Mouse (Mus musculus) neural tube, embryonic 10.5 days (tissue): ENCODE data around the gene N4bp1.

ENCODE experiments used
- DNase-seq: peaks from one replicate; pipeline ENCODE4 v3.0.0-alpha.2; 2017; ENCODE audit warnings: low spot score; ENCODE audit errors: extremely low spot score

Gene N4bp1

DNA sequence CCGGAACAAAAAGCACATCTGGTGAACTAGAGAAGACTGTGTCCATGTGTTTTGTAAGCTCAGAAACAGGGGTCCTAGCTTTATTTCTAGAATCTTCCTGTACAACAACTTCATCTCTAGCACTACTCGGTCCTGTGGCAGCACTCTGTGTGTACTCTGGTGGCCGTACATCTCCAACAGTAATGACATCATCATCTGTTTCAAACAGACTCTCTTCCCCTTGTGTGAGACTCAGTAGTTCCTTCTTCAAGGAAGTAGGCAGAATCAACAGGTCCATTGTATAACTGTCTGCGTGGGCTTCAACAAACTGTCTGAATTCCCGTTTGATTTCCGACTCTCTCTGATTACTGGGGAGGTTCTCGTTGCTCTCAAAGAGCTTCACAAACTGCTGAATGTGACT is 23.5 kb downstream of the N4bp1 start:
- DNase-seq, result no peak

DNA sequence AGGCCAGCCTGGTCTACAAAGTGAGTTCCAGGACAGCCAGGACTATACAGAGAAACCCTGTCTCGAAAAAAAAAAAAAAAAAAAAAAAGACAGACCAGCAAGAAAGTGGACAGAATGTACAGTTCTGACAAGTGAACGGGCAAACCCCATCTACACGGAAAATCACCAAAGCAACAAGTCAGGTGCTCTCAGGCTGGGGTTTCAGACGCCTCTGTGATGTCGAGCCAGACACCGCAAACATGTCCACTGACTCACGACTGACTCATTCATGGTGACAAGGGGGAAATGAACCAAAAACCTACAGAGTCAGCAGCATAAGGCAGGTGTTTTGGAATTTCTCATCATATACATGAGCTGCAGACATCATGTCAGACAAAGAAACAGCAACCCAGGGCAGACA is 28.8 kb downstream of the N4bp1 start:
- no peak for DNase-seq

DNA sequence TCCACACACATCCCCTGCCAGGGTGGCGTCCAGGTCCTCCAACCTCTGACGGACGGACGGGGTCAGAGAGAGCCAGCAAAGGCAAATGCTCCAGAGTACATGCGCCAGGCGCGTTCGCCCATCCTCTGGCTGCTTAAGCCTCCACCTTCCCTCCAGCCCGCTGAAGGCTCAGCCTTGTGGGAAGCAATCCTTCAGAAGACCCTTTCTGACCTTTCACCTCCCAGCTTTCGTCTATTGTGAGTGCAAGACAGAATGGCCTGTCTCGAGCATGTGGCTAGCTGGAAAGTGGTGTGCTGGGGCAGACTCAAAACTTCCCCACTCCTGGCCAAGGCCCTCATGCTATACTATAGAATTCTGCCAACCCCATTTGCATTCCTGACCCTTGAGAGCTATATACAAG is 30.4 kb downstream of the N4bp1 start:
- DNase-seq, result no peak

DNA sequence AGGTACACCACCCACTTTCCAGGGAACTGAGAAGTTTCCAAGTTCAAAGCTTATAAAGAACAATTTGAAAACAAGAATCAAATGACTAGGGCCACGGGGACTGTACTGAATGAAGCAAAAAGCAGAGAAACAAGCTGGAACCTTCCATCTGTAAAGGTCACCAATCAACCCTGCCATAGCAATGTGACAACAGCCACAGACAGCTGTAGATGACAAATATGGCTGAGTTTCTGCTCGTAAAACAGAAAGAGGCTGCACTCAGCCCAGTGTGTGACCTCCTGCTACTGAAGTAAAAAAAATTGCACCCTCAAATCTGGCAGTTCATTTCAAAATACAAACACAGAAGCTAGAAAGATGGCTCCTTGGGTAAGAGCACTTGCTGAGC is 31.1 kb downstream of the N4bp1 start:
- DNase-seq, result no peak

DNA sequence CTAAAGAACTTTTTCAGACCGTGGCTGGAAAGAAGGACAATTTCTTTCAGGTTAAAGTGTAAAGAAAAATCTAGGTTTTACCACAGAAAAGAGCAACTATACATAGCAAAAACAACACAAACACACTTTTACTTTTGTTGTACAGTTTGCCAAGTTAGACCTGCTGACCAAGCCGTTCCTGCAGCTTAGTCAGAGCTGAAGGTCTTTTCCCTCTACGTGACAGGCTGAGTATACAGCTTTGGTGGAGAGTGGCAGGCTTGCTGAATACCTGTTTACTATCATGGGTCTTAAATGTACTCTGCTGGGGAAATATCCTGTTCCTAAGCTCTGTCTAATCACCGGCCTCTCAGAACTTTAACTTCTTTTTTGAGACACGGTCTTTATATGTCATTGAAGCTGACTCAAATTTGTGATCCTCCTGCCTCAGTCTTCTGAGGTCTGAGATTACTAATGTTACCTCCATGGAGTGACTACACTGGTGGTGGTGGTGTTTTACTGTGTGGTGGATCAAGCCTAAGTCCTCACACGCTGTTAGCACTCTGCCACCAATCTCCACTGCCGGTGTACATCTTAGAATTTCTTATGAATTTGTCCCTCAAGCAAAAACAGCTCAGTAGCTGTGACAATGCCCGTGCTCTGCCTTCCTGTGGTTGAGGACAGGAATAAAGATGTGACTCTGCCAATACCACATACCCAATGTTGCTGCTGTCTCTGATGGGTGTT is 31.6 kb downstream of the N4bp1 start:
- DNase-seq, result no peak

DNA sequence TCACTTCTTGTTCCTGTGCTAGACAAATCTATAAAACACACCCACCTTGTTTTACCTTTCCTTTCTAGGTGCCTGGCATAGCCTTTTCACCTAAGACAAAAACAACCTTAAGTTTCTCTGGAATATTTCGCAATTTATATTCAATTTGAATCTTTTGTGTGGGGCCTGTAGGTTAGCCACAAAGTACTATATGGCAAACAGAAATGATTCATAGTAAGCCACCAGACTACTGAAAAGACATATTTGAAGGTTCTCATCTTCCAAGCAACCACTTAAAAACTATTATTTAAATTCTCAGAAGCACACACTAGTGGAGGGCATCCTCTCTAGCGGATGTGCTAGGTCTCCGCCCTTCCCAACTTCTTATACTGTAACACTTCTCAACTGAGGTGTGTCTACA is 32.6 kb downstream of the N4bp1 start:
- DNase-seq, result no peak

DNA sequence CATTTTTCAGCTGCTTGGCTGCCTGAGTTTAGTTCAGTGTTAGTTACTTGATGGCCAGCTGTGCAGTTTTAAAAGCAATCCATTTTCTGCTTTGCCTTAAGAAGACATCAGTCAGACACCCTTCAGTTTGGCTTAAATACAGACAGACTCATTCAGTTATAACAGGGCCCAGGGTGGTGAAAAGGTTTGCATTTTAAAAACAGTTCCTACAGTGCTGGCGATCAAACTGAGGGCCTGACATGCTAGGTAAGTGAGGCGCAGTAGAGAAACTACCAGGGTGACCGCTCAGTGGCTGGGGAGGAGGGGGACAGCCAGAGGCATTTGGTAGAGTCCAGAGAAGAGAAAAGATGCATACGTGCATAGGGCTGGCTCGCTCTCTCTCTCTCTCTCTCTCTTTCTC is 36.2 kb downstream of the N4bp1 start:
- DNase-seq, result no peak

DNA sequence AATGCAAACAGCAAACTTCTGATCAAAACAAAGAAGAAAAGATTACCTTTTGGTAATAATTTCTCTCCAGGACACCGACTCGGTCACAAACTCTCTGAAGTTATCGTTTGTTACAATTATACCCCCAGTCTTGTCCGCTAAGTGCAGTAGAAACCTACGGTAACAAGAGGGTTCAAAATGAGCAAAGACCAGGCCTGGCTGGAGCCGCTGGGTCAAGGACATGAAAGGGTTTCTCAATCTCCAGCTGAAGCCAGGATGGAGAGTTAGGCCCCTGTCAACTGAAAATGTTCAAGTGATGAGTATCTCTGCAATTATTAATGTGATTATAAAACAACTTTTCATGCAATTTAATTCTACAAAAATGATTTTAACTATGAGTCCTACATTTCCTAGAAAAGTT is 36.7 kb downstream of the N4bp1 start:
- no peak for DNase-seq

DNA sequence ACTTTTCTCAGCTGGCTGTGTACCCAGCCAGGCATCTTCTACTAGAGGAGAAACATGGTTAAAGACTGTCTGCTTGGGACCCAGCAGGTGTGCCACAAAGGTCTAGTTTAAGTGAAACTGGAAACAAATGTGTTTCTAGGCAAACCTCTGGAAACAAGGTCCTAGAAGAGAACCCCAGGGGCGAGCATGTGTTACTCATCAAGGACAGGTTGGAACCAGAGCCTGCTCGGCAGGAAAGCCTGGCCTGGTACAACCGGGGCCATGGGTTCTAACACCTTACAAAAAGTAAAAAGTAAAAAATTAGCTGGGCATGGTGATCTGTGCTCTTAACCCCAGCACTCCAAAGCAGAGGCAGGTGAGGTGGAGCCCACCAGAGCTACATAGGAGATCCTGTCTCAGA is 38.0 kb downstream of the N4bp1 start:
- no peak for DNase-seq

DNA sequence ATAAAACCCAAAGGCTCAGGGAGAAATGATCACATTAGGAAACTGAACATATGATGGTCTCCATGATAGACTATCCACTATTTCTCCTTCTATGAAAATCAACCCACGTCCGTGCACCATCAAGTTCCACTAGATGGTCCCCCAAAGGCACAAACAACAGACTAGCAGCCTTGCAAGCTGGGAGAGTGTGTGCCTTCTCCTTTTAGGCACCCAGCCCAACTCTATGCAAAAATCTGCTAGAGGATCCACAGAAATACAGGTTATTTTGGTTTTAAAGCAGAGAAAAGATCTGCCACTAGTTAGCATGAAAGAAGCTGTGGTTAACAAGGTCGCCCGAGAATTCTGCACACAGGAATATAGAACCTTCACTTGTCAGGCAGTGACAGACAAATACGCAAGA is 39.2 kb downstream of the N4bp1 start:
- DNase-seq, result no peak

DNA sequence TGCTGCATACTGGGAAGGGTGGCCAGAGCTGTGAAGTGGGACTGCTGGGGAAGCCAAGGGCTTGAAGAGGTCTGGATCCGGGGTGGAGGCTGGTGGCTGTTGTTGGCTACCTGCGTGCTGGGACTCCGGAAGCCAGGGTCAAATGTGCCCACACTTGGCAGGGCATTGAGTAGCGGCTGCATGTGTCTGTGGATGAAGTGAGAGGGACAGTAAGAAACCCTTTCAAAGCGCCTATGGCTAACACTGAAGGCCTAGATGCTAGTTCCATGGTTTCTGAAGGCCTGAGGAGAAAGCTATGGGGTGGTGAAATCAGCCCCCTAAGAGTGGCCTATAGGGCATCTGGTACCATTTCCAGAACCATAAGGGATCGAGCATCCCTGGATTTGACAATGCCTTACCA is 40.2 kb downstream of the N4bp1 start:
- no peak for DNase-seq

DNA sequence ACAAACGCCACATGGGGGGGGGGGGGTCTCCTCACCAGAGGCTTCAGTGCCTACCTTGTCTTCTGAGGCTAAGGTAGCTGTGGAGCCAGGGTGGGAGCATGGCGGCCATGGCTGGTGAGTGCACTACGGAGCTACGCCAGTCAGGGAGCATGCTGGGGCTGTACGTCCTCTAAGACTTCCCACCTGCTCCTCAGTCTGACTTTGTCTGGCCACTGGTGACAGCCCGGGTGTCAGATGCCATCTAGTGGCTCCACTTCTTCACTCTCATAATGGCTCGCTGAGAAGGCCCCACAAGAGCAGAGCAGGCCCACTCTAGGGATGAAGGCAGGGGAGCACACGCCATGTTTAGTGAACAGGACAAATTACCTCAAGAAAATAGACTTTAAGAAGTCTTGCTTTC is 41.2 kb downstream of the N4bp1 start:
- no peak for DNase-seq

DNA sequence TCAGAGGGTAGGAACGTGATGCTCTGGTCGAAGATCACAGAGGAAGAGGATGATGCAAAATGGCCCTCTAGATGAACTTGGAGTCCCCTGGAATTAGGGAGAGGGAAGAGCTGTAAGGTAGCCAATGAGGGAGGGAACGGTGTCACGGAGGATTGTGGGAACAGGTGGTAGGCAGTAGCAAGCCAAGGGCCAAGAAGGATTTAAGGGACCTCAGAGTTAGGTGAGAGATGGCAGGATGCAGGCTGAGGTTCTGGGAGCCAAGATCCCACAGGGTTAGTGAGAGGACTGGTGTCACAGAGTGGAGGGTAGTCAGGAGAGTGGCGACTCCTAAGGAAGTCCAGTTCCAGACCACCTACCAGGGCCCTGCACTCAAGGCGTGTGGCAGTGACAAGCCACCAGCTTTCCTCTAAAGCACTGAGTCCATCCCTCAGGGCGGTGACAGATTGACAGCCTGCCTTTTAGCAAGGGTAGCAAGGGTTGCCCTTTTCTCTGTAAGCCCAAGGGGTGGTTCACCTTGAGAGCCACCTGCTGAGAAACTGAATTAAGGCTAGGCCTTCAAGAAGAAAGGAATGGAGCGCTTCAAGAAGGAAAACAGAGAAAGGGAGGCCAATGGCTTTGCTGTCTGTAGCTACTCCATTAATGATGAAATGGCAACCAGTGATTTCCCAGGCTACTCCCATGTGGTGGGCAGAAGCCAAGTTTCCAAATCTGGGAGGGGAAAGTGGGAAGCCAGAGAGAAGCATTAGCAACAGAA is 43.3 kb downstream of the N4bp1 start:
- DNase-seq, result no peak

DNA sequence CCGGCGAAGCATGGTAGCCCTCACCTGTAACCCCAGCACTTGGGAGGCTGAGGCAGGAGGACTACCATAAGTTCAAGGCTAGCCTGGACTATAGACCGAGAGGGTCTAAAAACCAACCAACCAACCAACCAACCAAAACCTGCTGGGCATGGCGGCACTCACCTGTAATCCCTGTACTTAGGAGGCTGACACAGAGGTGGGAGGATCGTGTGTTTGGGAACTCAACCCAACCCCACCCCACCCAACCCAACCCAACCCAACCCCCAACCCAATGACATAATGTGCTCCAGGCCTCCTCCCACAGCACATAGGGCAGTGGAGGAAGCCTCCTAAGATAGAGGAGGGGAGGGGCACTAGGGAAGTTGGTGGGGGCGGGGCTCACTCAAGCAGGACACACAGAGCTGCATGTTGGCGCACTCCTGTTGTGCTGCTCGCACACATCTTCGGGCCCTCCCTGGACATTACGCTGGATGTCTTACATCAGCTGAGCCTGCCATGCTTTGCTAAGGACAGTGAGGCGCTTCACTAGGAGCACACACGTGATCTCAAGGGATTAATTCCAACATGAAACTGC is 44.9 kb downstream of the N4bp1 start:
- DNase-seq, result no peak

DNA sequence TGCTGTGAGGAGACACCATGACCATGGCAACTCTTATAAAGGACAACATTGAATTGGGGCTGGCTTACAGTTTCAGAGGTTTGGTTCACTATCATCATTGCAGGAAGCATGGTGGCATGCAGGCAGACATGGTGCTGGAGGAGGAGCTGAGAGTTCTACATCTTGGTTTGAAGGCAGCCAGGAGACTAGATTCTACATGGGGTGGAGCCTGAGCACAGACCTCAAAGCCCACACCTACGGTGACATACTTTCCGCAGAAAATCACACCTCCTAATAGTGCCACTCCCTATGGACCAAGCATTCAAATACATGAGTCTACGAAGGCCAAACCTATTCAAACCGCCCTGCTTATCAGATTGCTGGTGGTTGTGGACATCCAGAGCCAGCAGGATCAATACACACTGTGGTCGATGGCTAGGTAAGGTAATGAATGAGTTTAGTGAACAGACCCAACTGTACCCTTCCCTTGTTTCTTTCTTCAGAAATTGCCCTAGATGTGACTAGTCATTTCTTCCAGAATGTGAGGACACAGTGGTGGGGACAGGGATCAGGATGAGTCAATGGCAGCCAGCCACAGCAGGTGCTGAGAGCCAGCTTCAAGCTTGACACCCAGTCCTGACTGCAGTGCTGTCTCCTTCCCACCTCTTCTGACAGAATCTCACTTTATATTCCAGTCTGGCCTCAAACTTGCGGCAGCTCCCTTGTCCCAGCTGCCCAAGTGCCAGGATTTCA is 46.2 kb downstream of the N4bp1 start:
- DNase-seq, result no peak

DNA sequence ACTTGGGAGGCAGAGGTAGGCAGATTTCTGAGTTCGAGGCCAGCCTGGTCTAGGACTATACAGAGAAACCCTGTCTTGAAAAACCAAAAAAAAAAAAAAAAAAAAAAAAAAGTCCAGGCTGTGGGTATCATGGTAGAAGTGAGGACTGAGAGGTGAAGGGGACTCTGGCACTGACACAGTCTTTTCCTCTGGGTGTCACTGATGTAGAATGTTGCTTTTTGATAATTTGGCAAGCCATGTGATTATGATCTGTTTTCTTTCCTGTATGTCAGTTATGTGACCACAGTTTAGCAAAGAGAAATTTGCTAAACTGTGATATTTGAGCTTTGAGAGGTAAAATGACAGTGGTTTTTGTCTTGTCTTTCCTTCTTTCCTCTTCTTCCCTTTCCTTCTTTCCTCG is 47.8 kb downstream of the N4bp1 start:
- no peak for DNase-seq

DNA sequence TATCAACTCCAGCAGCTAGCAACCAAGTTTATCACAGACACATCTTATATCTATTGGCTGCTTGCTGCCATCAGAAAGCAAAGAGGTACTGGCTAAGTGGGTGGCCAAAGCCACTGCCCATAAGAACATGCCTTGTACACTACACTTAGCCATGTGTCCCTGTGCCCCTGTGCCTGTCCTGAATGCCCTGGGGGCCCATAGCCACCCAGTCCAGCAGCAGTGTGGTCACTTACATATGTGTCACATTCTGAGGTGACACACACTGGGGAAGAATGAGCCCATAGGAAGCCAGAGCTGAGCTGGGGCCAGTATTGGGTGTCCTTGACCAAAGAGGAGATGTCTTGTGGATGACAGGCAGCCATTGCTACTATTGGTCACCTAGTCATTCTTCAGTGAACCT is 49.2 kb downstream of the N4bp1 start:
- DNase-seq, result no peak

DNA sequence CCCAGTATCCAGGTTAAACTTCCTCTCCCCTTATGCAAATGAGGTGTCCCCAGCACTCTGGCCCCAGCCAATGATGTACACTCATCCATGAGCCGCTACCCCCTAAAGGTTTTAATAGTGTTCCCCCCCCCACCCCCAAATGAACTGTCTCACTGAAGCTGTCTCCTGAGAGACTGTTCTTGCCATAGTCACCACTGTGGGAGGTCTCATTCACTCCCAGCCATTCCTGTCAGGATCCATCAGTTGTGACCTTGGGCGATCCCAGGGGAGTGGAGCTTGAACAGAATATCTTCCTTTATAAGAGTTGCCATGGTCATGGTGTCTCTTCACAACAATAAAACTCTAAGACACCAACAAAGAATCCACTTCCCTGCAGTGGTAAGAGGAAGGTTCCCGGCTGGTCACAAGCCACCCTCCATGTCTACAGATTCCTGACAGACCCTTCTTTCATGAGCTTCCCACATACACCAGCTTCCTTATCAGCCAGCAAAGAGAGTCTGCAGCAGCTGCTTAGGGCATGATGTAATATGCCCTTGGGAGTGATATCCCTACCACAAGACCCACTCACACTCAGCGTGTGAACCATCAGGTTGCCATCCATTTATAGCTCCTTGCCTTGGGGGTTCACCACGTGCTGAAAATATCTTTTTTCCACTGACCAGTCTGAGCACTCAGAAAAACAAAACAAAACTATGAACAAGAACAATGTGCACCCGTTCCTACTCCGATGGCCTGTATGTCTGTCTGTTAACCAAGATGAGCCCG is 50.4 kb downstream of the N4bp1 start:
- DNase-seq, result no peak

DNA sequence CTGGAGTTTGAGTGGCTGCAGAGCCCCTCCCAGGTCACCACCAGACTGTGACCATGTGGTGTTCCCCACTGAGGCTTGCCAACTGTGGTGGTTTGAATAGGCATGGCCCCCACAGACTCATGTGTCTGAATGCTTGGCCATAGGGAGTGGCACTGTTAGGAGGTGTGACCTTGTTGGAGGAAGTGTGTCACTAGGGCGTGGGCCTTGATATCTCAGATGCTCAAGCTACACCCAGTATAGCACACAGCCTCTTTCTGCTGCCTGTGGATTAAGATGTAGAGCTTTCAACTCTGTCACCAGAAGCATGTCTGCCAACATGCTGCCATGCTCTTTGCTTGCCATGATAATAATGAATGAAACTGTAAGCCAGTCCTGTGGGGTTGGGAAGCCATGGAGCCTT is 51.1 kb downstream of the N4bp1 start:
- no peak for DNase-seq

DNA sequence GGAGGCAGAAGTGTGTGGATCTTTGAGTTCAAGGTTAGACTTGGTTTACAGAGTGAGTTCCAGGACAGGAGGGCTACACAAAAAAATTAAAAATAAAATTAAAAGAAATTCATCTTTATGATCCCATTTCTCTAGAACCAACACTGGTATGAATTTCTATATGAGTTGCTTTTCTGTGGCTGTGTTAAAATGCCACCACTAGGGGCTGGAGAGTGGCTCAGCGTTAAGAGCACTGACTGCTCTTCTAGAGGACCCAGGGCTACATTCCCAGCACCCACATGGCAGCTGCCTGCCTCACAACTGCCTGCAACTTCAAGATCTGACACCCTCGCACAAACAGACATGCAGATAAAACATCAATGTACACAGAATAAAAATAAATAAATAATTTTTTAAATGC is 56.1 kb downstream of the N4bp1 start:
- no peak for DNase-seq

DNA sequence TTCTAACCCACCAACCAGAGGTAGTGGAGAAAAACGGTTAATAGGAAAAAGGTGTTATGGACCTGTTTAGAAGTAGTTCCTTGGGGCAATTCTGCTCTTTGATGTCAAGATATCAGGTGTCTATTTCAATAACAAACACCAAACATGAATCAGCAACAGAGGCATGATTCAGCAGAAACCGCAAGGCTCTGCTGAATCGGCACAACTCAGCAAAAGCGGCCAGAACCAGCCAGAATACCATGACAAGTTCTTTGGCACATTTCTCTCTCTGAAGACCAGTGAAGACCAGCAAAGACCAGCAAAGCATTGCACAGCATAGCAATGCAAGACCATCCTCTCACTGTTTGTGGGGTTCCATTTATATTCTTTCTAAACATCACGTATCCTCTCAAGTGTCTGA is 57.9 kb downstream of the N4bp1 start:
- no peak for DNase-seq

DNA sequence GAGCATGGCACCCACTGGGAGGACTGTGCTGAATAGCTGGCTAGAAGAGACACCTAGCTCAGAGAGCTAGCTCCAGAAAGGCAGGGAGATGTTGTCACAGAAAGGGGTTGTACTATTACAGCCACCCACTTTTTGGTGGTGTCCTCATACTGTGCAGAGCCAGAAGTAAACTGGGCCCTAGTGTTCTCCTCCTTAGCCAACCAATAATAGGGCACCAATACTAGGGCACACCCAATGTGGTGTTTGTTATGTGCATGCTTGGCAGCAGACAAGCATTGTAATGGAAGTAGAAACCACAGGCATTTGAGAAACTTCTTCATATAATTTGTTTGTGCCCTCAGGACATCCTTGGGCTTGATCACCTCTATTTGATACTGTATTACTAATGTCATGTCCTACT is 58.5 kb downstream of the N4bp1 start:
- no peak for DNase-seq
